Mouse (Mus musculus) Patski (cell line): ENCODE results near the gene Ankrd44. TPM values are rescaled to one million over a fixed set of nuclear protein-coding genes. Genes with fewer than 3 reads are reported as not detected.
A peak's percentile ranks its signal among the peaks of the same experiment; 100 is the strongest.

Source experiments
- ATAC-seq: fragments of 100-300 bp; one replicate; pipeline ENCODE4 v1.8.0; 2021
- CTCF ChIA-PET: fragments of 350-600 bp; sonication (Branson Sonifier 250); formaldehyde crosslinking; loops from one replicate; lab custom pipeline; 2022; ENCODE audit warnings: inconsistent platforms; lab: Charles Lee
- POLR2A ChIA-PET: fragments of 350-600 bp; sonication (Branson Sonifier 250); formaldehyde crosslinking; loops from one replicate; lab custom pipeline; 2022; ENCODE audit warnings: antibody characterized with exemption, inconsistent platforms; lab: Charles Lee
- DNase-seq: peaks from one replicate; pipeline ENCODE4 v3.0.0-alpha.2; 2011; ENCODE audit warnings: low read depth, low spot score
- H3K27me3 ChIP-seq: fragments of 371-371 bp; one replicate; pipeline ENCODE4 v1.5.1; 2021
- CTCF ChIP-seq: fragments of 100-300 bp; IDR thresholded peaks from one replicate; pipeline ENCODE4 v1.5.1; 2021
- in situ Hi-C: fragments of 300-500 bp; cut with MboI; formaldehyde crosslinking; loops from 3 replicates; pipeline ENCODE4 v1.11.1; 2018; ENCODE audit warnings: low pct_unique_long_range_greater_than_20kb, mixed read lengths
- polyA plus RNA-seq: library from polyadenylated mRNA; unstranded; gene quantifications from one replicate; pipeline ENCODE4 v1.2.3, GENCODE M21; 2021

Ankrd44 gene
- polyA plus RNA-seq, 1 experiment from 2014 or later = 31.2 TPM

DNA sequence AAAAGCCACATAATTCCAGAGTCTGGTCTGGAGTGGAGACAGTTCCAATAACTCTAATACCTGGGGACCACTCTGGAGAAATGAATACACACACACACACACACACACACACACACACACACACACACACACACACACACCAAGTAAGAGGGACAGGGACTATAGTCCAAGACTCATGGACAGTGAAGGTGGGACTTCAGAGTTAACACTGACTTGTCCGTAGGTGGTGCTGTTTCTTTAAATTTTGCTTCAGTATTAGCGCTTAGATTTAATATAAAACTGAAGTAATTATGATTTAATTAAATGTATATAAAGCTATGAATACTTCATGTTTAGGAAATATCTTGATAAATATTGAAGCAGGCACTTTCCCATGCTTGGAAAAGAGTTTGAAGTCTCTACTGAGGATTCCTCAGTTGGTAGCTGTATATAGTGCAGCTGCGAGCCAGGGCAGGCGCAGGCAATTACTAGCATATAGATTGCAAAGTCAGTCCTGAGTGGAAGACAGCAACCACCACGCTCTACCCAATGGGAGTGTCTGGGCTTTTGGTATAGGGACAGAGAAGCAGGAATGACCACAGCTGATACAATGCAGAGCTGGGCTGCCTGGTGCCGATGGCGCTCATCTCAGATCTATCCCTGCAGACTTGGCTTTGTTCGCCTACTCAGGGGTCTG lies 170.4 kb downstream of the Ankrd44 start:
- DNase-seq (no peak), ATAC-seq (no peak)
- peak; percentile 37 for TF ChIP-seq CTCF
- no peaks in the 10 kb centered on the region for H3K27me3 ChIP-seq
- CTCF ChIA-PET = interaction anchor here (0.8 to 1.2 kb wide), 7 partner anchors 9 to 228 kb away, joined by 3 to 5 read pairs (median 3); no protein-coding TSS in a partner anchor
- POLR2A ChIA-PET = interaction anchor here (0.9 kb wide), 1 partner anchor 72 kb away, joined by 3 read pairs; no protein-coding TSS in a partner anchor
- in situ Hi-C loops = loop anchor here (5.0 kb wide), 1 partner anchor 171 kb away; the partner anchor contains the start of gene Ankrd44

DNA sequence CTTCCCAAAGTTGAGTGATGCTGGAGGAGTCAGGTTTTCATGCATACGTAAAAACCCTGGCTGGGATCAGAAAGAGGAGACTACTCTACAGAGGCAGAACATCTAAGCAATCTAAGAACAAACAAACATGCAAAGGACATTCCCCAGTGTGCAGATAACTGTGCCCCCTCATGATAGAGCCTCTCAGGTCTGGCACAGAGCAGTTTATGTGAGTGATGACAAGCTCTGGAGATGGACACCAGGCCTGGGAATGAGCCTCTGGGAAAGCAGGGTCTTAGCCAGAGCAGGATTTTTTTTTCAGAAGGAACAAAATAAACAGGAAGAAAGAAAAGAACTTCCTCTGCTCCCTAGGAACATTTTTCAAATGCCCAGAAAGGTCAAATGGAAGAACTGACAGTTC lies 176.2 kb downstream of the Ankrd44 start:
- ATAC-seq = no peak
- ChIA-PET POLR2A (no interaction called here), CTCF (interaction anchor here (1.3 to 1.4 kb wide), 4 partner anchors 16 to 286 kb away, joined by 3 read pairs; no protein-coding TSS in a partner anchor)
- H3K27me3 ChIP-seq = no peaks in the 10 kb centered on the region
- no peak for TF ChIP-seq CTCF
- in situ Hi-C loops = no loop called here
- DNase-seq = no peak

DNA sequence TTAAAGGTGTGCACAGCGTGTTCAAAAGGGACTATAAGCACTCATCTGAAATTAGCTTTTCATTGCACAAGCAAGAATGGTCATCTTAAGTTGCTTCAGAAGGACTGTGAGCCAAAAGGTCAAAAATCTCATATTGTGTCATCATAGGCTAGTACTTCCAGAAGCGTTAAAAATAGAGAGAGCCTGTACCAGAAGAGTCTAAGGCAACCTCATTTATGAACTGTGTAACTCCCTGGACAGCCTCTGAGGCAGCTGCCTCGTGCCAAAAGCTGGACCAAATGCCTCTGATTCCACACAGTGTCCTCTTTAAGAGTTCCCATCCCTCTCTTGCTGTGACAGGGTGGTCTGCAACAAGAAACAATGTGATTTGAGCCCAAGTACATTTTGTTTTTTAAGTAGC lies 176.7 kb downstream of the Ankrd44 start:
- DNase-seq = no peak
- H3K27me3 ChIP-seq = no peaks in the 10 kb centered on the region
- ChIA-PET POLR2A (no interaction called here), CTCF (interaction anchor here (1.3 kb wide), 3 partner anchors 15 to 287 kb away, joined by 3 read pairs; no protein-coding TSS in a partner anchor)
- in situ Hi-C loops = no loop called here
- no peak for ATAC-seq
- no peak for TF ChIP-seq CTCF

DNA sequence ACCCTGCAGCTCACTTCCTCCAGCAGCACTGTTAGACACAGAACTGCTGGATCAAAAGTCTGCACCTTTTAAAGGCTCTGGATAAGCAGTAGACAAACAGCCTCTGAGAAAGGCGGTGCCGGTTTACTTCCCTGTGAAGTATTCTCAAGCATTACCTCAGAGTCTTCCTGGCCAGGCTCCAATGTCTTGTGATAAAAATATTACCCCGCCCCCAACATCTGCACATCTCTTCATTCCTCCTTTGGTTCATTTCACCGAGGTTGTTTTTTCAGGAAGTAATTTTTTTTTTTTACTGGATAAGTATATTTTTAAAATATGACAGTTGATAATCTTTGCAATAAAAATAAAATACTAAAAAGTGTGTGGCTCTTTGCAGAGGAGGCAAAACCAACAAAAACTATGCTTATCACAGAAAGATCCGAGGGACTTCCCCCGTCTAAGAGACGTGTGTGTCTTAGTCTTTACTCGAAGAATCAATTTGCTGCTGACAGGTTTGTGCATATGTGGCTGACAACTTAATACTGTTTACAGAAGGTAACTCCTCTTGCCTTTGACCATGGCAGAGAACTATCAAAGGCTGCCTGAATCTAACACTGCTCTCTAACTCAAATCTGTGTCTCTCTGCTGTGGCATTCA lies 178.3 kb downstream of the Ankrd44 start:
- in situ Hi-C loops = no loop called here
- POLR2A ChIA-PET = no interaction called here
- no peak for DNase-seq
- no peaks in the 10 kb centered on the region for H3K27me3 ChIP-seq
- CTCF ChIA-PET = interaction anchor here (1.3 kb wide), 1 partner anchor 8 kb away, joined by 3 read pairs; no protein-coding TSS in a partner anchor
- ATAC-seq = no peak
- no peak for TF ChIP-seq CTCF

DNA sequence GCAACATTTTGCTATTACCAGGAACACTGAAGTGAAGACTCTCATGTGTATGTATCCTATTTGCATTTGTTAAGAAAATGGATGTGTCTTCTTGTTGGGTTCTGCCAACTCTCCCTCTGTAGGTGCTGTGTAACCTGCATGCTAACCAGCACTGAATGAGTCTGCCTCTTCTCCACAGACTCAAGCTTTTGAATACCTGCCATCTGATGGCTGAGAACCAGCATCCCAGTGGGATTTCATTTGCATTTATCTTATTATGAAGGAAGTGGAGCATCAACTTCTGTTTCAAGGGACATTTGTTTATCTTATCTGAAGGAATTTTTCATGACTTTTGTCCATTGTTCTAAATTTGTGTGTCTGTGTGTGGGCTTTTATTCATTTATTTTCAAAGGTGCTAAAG lies 180.5 kb downstream of the Ankrd44 start:
- TF ChIP-seq CTCF = no peak
- in situ Hi-C loops = no loop called here
- CTCF ChIA-PET = no interaction called here
- ATAC-seq (no peak), DNase-seq (no peak)
- POLR2A ChIA-PET = no interaction called here
- H3K27me3 ChIP-seq = no peaks in the 10 kb centered on the region

GRCm38 (mm10) chr1:54744171-54744570 lies 182.0 kb downstream of the Ankrd44 start:
- no peak for ATAC-seq
- DNase-seq = no peak
- no peaks in the 10 kb centered on the region for H3K27me3 ChIP-seq
- CTCF ChIA-PET = interaction anchor here (1.2 to 1.3 kb wide), 2 partner anchors 8 to 10 kb away, joined by 3 read pairs; no protein-coding TSS in a partner anchor
- POLR2A ChIA-PET = interaction anchor here (0.8 kb wide), 1 partner anchor 19 kb away, joined by 3 read pairs; no protein-coding TSS in a partner anchor
- in situ Hi-C loops = no loop called here
- no peak for TF ChIP-seq CTCF

DNA sequence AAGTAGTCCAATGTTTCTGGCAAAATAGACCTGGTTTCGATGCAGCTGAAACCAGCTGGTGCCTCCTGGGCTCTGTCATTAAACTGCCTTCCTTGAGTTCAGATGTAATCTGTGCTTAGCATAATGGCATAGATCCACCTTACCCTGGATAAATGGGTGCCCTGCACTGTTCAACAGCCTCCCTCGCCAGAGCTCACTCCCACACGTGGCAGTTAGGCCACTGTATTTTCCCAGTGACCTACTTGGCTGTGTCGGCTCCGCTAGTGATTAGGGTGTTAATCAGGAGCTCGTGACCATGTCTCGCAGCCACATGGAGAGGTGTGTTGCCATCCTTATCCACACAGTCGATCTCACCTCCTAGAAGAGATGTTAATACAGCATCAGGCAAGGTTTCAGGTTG lies 183.1 kb downstream of the Ankrd44 start:
- TF ChIP-seq CTCF = no peak
- ATAC-seq (no peak), DNase-seq (no peak)
- ChIA-PET CTCF (interaction anchor here (1.1 to 2.7 kb wide), 4 partner anchors 9 to 25 kb away, joined by 3 to 9 read pairs (median 4); no protein-coding TSS in a partner anchor), POLR2A (no interaction called here)
- in situ Hi-C loops = no loop called here
- no peaks in the 10 kb centered on the region for H3K27me3 ChIP-seq

- in situ Hi-C loops = no loop called here
- ChIA-PET CTCF (interaction anchor here (1.1 to 2.7 kb wide), 2 partner anchors 9 to 34 kb away, joined by 3 to 9 read pairs; no protein-coding TSS in a partner anchor), POLR2A (no interaction called here)
- no peak for DNase-seq
- no peak for TF ChIP-seq CTCF
- no peaks in the 10 kb centered on the region for H3K27me3 ChIP-seq
- ATAC-seq = no peak
Observed at GRCm38 (mm10) chr1:54740936-54741335, 185.3 kb downstream of the Ankrd44 start.

DNA sequence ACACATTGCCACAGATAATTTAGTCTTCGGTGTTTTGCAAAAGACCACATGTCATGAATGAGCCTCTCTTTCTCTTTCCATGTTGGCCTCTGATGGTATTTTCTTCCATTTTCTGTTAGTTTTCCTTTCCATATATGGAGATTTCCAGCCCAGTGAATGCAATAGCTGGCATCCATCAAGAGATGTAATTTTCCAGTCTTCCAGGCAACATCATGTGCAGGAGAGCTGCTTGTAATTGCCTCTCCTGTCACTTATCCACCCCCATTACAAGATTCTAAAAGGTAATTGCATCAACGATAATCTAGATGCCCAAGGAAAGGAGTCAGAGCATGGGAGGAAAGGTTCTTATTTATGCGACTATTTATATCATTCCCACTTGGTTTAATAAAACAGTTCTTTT lies 188.7 kb downstream of the Ankrd44 start:
- ATAC-seq = no peak
- ChIA-PET POLR2A (no interaction called here), CTCF (interaction anchor here (1.1 kb wide), 1 partner anchor 15 kb away, joined by 3 read pairs; no protein-coding TSS in a partner anchor)
- DNase-seq = no peak
- no peak for TF ChIP-seq CTCF
- no peaks in the 10 kb centered on the region for H3K27me3 ChIP-seq
- in situ Hi-C loops = no loop called here

DNA sequence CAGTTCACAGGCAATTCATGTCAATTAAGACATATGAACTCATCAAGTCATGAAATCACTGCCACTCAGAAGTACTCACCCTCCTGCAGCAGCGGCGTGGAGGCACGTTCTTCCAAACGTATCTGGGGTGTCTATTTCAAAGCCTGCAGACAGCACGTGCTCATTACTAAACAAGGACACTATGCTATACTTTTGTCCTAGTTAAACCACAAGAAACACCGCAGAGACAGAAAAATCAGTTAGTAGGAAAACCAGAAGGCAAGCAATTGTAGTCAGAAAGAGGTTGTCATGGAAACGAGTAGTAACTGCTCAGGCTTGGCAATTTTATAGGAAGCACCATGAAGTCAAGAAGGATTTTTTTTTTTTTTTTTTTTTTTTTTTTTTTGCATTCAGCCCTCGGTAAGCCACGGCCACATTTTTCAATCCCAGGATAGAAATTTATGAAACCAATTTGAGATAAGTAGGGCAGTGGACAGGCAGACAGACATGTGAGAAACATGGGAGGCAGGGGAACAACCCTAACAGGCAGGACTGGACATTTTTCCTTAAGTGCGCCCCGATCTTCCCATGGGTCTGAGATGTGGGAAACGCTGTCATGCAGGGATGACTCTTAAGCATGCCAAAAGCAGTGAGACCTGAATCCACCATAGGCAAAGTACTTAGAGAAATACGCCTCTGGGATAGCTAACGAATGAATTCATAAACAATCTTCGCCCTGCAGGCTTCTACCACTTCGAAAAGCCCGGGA lies 191.1 kb downstream of the Ankrd44 start:
- ChIA-PET POLR2A (no interaction called here), CTCF (interaction anchor here (1.0 to 1.3 kb wide), 3 partner anchors 8 to 14 kb away, joined by 3 read pairs; no protein-coding TSS in a partner anchor)
- in situ Hi-C loops = no loop called here
- ATAC-seq = no peak
- TF ChIP-seq CTCF = no peak
- no peak for DNase-seq
- H3K27me3 ChIP-seq = no peaks in the 10 kb centered on the region
